Mouse (Mus musculus) common myeloid progenitor, adult 5-6 weeks (primary cell): ENCODE data around the gene Tia1. TPM values are rescaled to one million over a fixed set of nuclear protein-coding genes. Genes with fewer than 3 reads are reported as not detected.

Experiments
- ATAC-seq: replicated peaks from 2 replicates; pipeline ENCODE4 v1.8.0; 2016; ENCODE audit warnings: low read depth, mild to moderate bottlenecking, moderate TSS enrichment, inconsistent platforms; ENCODE audit not compliant: poor library complexity, severe bottlenecking
- total RNA-seq: library from RNA; stranded (forward); fragments of 200-1000, 187-1606 nt; gene quantifications from 2 replicates; pipeline ENCODE4 v1.2.3, GENCODE M21; 2017

Tia1 gene
- total RNA-seq, 1 experiment from 2014 or later = 110 TPM

GRCm38 (mm10) chr6:86419239-86419638 lies 15.2 kb downstream of the Tia1 start:
- ATAC-seq = no peak

GRCm38 (mm10) chr6:86420491-86420890 lies 16.5 kb downstream of the Tia1 start:
- peak; percentile 83 for ATAC-seq

- no peak for ATAC-seq
Observed at GRCm38 (mm10) chr6:86426358-86426757, 22.3 kb downstream of the Tia1 start, which contains the start of gene Gm44790. Gene Gm44790, plus strand, starts transcription at chr6:86426658.

- no peak for ATAC-seq
Observed at GRCm38 (mm10) chr6:86431531-86431930, 27.5 kb downstream of the Tia1 start.

- ATAC-seq = no peak
Observed at GRCm38 (mm10) chr6:86433696-86434095, 29.7 kb downstream of the Tia1 start.

GRCm38 (mm10) chr6:86437711-86438110 lies 33.7 kb downstream of the Tia1 start:
- ATAC-seq = peak; percentile 62

GRCm38 (mm10) chr6:86438272-86439118 lies 34.5 kb downstream of the Tia1 start, which contains the start of gene C87436:
Gene C87436, plus strand, starts transcription at chr6:86438374.
- ATAC-seq = peak; percentile 86

- ATAC-seq = no peak
Observed at GRCm38 (mm10) chr6:86439119-86439496, 35.1 kb downstream of the Tia1 start.

GRCm38 (mm10) chr6:86439531-86439930 lies 35.5 kb downstream of the Tia1 start:
- ATAC-seq = no peak

- no peak for ATAC-seq
Observed at GRCm38 (mm10) chr6:86441571-86441970, 37.6 kb downstream of the Tia1 start.

GRCm38 (mm10) chr6:86445551-86445950 lies 41.5 kb downstream of the Tia1 start:
- no peak for ATAC-seq

- ATAC-seq = peak; percentile 54; the same call in 1 of the 2 replicates
Observed at GRCm38 (mm10) chr6:86446927-86447568, 43.0 kb downstream of the Tia1 start.

- no peak for ATAC-seq
Observed at GRCm38 (mm10) chr6:86456727-86457126, 52.7 kb downstream of the Tia1 start.

GRCm38 (mm10) chr6:86463079-86463478 lies 59.1 kb downstream of the Tia1 start:
- no peak for ATAC-seq

- no peak for ATAC-seq
Observed at GRCm38 (mm10) chr6:86471317-86471716, 67.3 kb downstream of the Tia1 start.

- peak; percentile 13 for ATAC-seq
Observed at GRCm38 (mm10) chr6:86471760-86472099, 67.7 kb downstream of the Tia1 start.

GRCm38 (mm10) chr6:86472100-86472955 lies 68.3 kb downstream of the Tia1 start:
- peak; percentile 87 for ATAC-seq

GRCm38 (mm10) chr6:86473077-86473476 lies 69.1 kb downstream of the Tia1 start:
- no peak for ATAC-seq

GRCm38 (mm10) chr6:86474072-86474471 lies 70.1 kb downstream of the Tia1 start:
- no peak for ATAC-seq

GRCm38 (mm10) chr6:86474646-86475181 lies 70.7 kb downstream of the Tia1 start:
- no peak for ATAC-seq
